Mouse (Mus musculus): ENCODE measurements around the gene Mst1r. TPM values are rescaled to one million over a fixed set of nuclear protein-coding genes. Genes with fewer than 3 reads are reported as not detected.

Gene Mst1r
- total RNA-seq, 2 experiments from 2014 or later: 2.8 to 3.0 TPM

Other genes with a start within 250 kb of the Mst1r start
- 10 to 100 TPM; 48.6 to 53.3 TPM for gene Slc38a3, start 237.3 kb upstream of the Mst1r start, total RNA-seq (2021)
- not detected for gene Gnat1, start 227.2 kb upstream of the Mst1r start, total RNA-seq (2021)
- gene Sema3f, start 196.4 kb upstream of the Mst1r start, total RNA-seq (2021): 10 to 100 TPM; 17.7 to 18.0 TPM
- 10 to 100 TPM; 74.1 to 76.9 TPM for gene Rbm5, start 135.9 kb upstream of the Mst1r start, total RNA-seq (2021)
- 10 to 100 TPM; 33.1 to 35.1 TPM for gene Rbm6, start 33.6 kb upstream of the Mst1r start, total RNA-seq (2021)
- gene Mon1a, start 18.7 kb upstream of the Mst1r start, total RNA-seq (2021): 10 to 100 TPM; 10.1 to 10.8 TPM
- gene Actl11, start 21.6 kb downstream of the Mst1r start, total RNA-seq (2021): not detected
- under 1 TPM in 1 of 2 experiments, not detected in 1; 0.27 TPM for gene Camkv, start 28.8 kb downstream of the Mst1r start, total RNA-seq (2021)
- gene Traip, start 43.3 kb downstream of the Mst1r start, total RNA-seq (2021): 1 to 10 TPM; 1.2 to 1.8 TPM
- gene Uba7, start 68.6 kb downstream of the Mst1r start, total RNA-seq (2021): 10 to 100 TPM; 13.8 to 19.6 TPM
- under 1 TPM; 0.61 to 0.65 TPM for gene Gm20661, start 76.2 kb downstream of the Mst1r start, total RNA-seq (2021)
- 10 to 100 TPM; 11.1 to 12.7 TPM for gene Inka1, start 79.0 kb downstream of the Mst1r start, total RNA-seq (2021)
- gene Cdhr4, start 85.6 kb downstream of the Mst1r start, total RNA-seq (2021): 1 to 10 TPM; 2.4 to 2.7 TPM
- under 1 TPM; 0.50 to 0.98 TPM for gene Gm20662, start 89.5 kb downstream of the Mst1r start, total RNA-seq (2021)
- gene Ip6k1, start 95.6 kb downstream of the Mst1r start, total RNA-seq (2021): 10 to 100 TPM; 50.7 to 56.7 TPM
- gene Gmppb, start 142.4 kb downstream of the Mst1r start, total RNA-seq (2021): 10 to 100 TPM in 1 of 2 experiments, 1 to 10 TPM in 1; 9.2 to 11.4 TPM
- 1 to 10 TPM; 1.4 to 1.9 TPM for gene Amigo3, start 146.3 kb downstream of the Mst1r start, total RNA-seq (2021)
- gene Mst1, start 173.6 kb downstream of the Mst1r start, total RNA-seq (2021): under 1 TPM in 1 of 2 experiments, not detected in 1; 0.38 TPM
- gene Rnf123, start 176.5 kb downstream of the Mst1r start, total RNA-seq (2021): 10 to 100 TPM; 85.3 to 92.6 TPM
- gene Apeh, start 187.7 kb downstream of the Mst1r start, total RNA-seq (2021): 10 to 100 TPM; 36.4 to 41.8 TPM

Data from heart, postnatal 14 days (tissue).